10 mouse cellular contexts compared by ENCODE assay signal in the genomic region with DNA sequence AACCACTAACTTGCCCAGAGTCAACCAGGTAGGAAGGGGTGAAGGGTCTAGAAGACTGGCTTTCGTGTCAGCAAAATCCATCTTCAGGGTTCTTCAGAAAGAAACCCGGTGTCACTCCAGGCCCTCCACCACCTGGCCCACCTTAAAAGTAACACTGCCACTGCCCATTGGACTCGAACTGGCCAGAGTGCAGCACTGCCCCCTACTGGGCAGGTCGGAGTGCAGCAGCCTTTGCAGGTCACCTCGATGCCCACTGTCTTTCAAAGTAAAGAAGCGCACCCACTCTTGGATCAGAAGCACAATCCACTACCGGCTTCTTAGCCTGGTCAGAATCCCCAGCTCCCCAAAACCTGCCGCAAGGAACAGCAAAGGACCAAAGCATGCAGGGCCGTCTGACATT.
A peak's percentile ranks its signal among the peaks of the same experiment; 100 is the strongest.
DNase-seq lines count a peak whose midpoint lies in the region; ATAC-seq and TF ChIP-seq lines count a peak whose summit lies in the region.
"Had no signal": no experiment of that assay in that cellular context is flagged by ENCODE, and none has a peak within 500 bp of the region (broad histone marks: within the 10 kb centered on the region; RNA-seq: fewer than 3 reads in every experiment).

No protein-coding gene starts in this region.

- peaks cover 7% of the 10 kb centered on the region for H3K9me3 ChIP-seq in E14TG2a.4 (ENCODE audit: low read length)
- H3K9me3 ChIP-seq: hindbrain, embryonic 15.5 days; liver, embryonic 13.5 days had no signal

- no peaks in the 10 kb centered on the region for H3K27me3 ChIP-seq in kidney, adult 2 months (replicated peaks; ENCODE audit: control insufficient read depth, insufficient read depth, low read length)
- H3K27me3 ChIP-seq in E14TG2a.4 (ENCODE audit: insufficient read depth, low read length), result peaks cover 36% of the 10 kb centered on the region
- H3K27me3 ChIP-seq: hindbrain, embryonic 15.5 days; liver, embryonic 13.5 days had no signal

- peak; percentile 50 for TF ChIP-seq CTCF in kidney, adult 2 months (conservative IDR thresholded peaks at IDR 0.05; ENCODE audit: insufficient read depth, insufficient read length, low read depth, low read length)
- peak; percentile 86 for TF ChIP-seq CTCF in E14TG2a.4 (conservative IDR thresholded peaks at IDR 0.05; ENCODE audit: low read length)

- no peak overlapping the region for H3K4me3 ChIP-seq in kidney, adult 2 months (ENCODE audit: insufficient read depth, low read depth, low read length)
- H3K4me3 ChIP-seq in E14TG2a.4 (replicated peaks; ENCODE audit: low read length), result peak overlapping the region; percentile 67; the same call in 1 of the 2 replicates
- H3K4me3 ChIP-seq: hindbrain, embryonic 15.5 days; liver, embryonic 13.5 days had no signal

- no peak overlapping the region for H3K27ac ChIP-seq in kidney, adult 2 months (ENCODE audit: insufficient read depth, low read depth, low read length)
- H3K27ac ChIP-seq: hindbrain, embryonic 15.5 days; liver, embryonic 13.5 days had no signal

- no peaks in the 10 kb centered on the region for H3K4me1 ChIP-seq in kidney, adult 2 months (ENCODE audit: control insufficient read depth, insufficient read depth, low read length)
- H3K4me1 ChIP-seq in E14TG2a.4 (replicated peaks; ENCODE audit: low read depth, low read length), result peaks cover 46% of the 10 kb centered on the region
- H3K4me1 ChIP-seq: liver, embryonic 13.5 days had no signal

- DNase-seq in kidney, adult 2 months, result peak; percentile 24
- no peak for DNase-seq in kidney, postnatal 10 days
- DNase-seq in cerebellum, adult 8-10 months, result peak; percentile 74
- DNase-seq in right cerebral cortex, postnatal 36 days (ENCODE audit: low spot score in 2 of 2), result no peak
- DNase-seq in embryo, embryonic 9.5 days (ENCODE audit: extremely low spot score), result no peak
- DNase-seq: liver, embryonic 13.5 days had no signal

- 80% methylated on average over 9 of the region's 9 CpGs for WGBS in kidney, adult 2 months

- no peak for TF ChIP-seq POLR2A in kidney, adult 2 months (IDR thresholded peaks at IDR 0.05; ENCODE audit: low read depth, low read length)

- 0 out of 2 replicates have a peak, but pooled peaks have one; percentile 36 for ATAC-seq in neutrophil, adult 5-6 weeks (ENCODE audit: extremely low read depth, insufficient number of reproducible peaks, low FRiP score, poor library complexity, severe bottlenecking)
- no peak for ATAC-seq in megakaryocyte-erythroid progenitor cell, adult 5-6 weeks (replicated peaks; ENCODE audit: low FRiP score, low TSS enrichment, poor library complexity, severe bottlenecking)

- H3K36me3 ChIP-seq in kidney, adult 2 months (ENCODE audit: control insufficient read depth, insufficient read depth, low read length), result no peaks in the 10 kb centered on the region
- H3K36me3 ChIP-seq in E14TG2a.4 (ENCODE audit: insufficient read depth, low read length), result no peaks in the 10 kb centered on the region
- H3K36me3 ChIP-seq: hindbrain, embryonic 15.5 days; liver, embryonic 13.5 days had no signal

Comparison
In these comparisons a context has a peak if more than half of its experiments do, and no peak if none do; other contexts are left out.
1. DNase-seq: peak in kidney, adult 2 months (single experiment) and cerebellum, adult 8-10 months (single experiment); none in kidney, postnatal 10 days (single experiment), right cerebral cortex, postnatal 36 days (0 of 2) and embryo, embryonic 9.5 days (single experiment).